Mouse (Mus musculus) thymus, adult 2 months (tissue): ENCODE results near the gene Il9r.

Experiments
- CTCF ChIP-seq: fragments of 200-500 bp; IDR thresholded peaks from 2 replicates; pipeline ENCODE4 v1.5.1; 2012; ENCODE audit warnings: mild to moderate bottlenecking, control low read depth, low read length, moderate library complexity, borderline replicate concordance; ENCODE audit not compliant: control insufficient read depth, poor library complexity, insufficient read depth; ENCODE audit errors: extremely low read depth
- POLR2A ChIP-seq: fragments of 200-500 bp; IDR thresholded peaks from 2 replicates; pipeline ENCODE4 v1.6.1; 2012; ENCODE audit warnings: mild to moderate bottlenecking, low read length, control low read depth, moderate library complexity; ENCODE audit not compliant: control insufficient read depth, poor library complexity, insufficient read depth; ENCODE audit errors: extremely low read depth

- no peak for TF ChIP-seq POLR2A
- TF ChIP-seq CTCF, result no peak
Measured at GRCm38 (mm10) chr11:32244617-32245016, 44.5 kb upstream of the Il9r start.
